Mouse (Mus musculus): Measurements from ENCODE around the gene Lbx1. TPM values are rescaled to one million over a fixed set of nuclear protein-coding genes. Genes with fewer than 3 reads are reported as not detected.

The Lbx1 gene
- total RNA-seq, 2 experiments from 2014 or later = 0.18 TPM; not detected in 1

DNA sequence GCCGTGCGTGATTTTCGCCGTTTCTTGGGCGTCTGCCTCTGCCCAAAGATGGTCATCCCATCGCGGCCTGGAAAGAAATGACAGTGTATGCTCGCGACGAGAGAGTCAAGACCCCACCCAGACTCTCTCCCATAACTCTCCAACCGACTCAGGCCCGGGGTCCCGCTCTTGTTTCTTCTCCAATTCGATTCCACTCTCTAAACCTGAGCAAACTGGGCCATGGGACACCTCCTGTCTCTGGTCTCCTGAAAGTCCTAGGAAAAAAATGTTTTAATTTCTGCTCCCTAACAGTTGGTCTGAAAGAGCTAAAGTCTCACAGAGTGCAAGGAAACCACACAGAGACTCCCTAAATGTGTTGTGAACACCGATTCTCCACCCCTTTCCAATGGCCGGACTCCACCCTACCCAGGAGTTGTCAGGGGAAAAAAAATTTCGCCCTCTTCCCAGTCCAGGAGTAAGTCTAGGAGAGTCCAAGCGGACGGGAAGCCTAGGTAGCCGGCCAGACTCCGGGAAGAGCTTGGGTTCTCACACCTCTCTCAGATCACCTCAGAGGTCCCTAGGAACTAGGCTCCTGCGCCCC is 1.3 kb downstream of the Lbx1 start:
- peak; percentile 7 to 54 for DNase-seq

- DNase-seq = peak in 1 of 2 experiments; percentile 42
Measured at GRCm38 (mm10) chr19:45233496-45234127, 2.0 kb downstream of the Lbx1 start.

DNA sequence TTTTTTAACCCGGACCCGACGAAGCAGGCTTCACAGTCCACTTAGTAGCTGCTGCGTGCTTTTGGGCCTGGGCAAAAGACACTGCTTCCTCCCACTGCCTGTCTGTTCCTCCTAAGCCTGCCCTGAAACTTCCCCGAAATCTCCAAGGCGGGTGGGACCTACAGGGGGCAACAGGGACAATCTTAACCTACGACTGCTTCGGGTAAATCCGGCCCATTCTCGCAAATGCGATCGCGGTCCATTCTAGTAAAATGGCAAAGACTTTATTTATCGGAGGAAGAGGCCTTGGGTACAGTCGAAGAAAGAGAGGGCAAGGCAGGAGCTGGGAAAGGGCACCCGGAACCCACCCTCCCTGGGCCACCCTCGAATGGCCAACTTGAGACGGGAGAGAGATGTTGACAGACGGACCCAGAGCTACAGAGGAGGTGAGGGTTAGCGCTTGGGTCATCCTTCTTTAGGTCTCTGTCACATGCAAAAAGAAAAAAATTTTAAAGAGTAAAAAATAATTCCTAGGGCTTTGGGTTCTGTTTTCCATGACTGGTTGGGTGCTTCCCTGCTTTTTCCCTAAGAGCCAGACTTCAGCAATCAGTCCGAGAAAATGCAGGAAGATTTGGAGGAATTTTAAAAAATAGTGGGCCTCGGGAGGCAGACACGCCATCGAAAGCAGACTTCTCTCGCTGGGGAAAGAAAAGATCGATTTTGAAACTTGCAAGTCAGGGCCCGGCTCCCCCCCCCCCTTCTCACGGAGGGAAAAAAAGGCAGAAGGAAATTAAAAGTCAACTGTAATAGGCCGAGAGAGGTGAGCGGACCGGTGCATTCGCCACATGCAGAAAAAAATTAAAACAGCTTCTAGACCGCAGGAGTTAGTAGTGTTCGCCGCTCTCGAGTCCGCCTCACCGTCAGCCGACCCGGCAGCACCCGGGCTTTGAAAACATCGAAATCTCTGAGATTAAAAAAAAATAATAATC is 2.9 kb downstream of the Lbx1 start:
- DNase-seq = peak; percentile 7 to 44

DNA sequence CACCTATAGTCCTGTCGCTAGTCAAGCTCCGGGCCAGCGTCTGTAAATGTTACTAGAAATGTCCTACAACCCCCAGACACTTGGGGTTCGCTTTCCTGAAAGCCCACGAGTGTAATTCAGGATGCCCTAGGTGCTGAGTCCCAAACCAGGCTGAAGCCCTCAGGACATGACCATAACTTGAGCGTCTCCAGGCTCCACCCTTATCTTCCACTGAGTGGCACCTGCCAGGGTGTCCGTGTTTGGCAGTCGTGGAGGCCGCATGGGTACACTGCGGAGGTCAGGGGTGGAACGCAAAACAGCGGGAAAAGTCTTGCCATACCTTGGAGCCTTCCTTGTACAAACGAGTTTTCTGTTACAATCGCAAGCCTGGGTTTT is 3.6 kb downstream of the Lbx1 start:
- peak in 1 of 2 experiments; percentile 63 for DNase-seq

DNA sequence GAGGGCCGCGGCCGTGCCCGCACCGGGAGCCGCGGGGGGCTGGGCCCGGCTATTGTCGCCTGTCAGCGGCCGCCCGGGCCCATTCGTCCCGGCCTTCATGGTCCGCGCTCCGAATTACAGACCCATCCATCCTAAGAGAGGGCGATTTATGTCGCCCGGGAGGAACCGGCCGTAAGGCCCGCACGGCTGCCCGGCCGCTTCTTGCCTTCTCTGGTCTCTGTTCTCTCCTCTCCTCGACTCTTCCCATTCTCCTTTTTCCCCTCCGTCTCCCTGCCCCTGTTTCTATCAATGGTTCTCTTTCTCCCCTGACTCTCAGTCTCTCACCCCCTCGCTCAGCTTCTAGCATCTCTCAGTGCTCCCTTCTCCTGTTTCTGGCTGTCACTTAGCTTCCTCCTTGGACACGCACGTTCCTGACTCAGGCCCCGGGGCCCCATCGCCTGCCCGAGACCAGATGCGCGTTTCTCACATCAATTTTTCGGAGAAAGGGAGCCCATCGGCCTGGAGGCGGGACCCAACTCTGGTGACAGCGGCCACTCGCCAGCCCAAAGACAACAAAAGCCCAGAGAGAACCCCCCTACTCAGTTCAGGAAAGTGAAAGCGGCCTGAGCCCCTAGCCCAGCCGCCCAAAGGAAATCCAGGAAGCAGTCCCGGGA is 4.1 kb downstream of the Lbx1 start:
- DNase-seq = peak in 1 of 2 experiments; percentile 62

DNA sequence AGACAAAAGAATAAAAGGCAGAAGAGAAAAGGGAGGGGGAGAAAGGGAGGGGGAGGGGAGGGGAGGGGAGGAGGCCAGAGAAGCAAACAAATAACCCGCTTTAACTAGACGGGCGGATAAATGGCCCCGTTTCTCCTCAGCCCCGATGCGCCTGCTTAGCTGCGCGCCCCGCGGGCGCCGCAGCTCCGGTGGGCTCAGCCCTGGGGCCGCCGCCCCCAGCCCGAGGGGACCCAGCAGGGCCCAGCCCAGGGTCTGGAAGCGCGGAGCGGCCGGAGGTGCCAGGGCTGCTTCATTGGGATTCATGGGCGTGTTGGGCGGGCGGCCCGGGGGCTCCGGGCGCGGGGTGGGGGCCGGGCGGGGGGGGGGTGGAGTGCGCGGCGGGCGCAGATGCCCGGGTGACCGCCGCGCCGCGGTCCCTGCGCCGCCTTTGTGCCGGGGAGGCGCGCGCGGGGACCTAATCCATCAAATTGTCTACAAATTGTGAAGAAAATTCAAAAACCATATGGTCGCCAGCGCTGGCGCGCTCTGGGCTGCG is 4.7 kb downstream of the Lbx1 start:
- DNase-seq = no peak

- peak; percentile 20 to 51 for DNase-seq
Measured at GRCm38 (mm10) chr19:45230201-45230611, 5.4 kb downstream of the Lbx1 start.

DNA sequence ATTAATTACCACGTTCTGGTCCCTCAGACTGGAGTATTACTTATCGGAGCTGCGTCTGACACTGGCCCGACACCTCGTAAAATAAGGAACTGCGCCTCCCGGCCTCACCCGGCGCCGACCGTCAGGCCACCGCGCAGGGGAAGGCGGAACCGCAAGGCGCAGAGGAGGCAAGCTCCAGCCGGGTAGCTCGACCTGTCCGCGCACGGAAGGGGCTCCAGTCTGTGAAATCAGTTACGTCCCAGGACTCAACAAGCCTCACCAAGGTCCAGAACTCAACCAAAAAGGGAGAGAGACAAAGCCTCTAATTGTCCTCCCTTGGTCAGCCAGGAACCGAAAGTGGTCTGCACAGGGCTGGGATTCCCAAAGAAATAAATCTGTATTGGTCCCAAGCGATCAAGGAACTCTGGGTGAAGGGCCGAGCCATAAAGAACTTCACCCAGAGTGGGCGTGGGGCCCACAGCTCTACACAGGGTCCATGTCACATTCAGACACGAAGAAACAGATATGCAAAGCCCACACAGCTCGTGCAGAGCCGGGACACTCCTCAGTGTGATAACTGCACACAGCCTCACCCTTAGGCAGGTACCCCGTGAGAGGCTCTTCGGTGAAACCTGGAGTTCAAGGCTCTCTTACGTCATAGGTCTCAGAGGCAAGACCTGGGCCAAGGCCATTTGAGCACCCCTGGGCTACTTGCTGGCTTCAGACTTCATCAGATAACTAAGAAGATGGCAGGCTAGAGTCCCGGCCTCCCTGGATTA is 6.1 kb downstream of the Lbx1 start:
- peak; percentile 37 to 52 for DNase-seq

DNA sequence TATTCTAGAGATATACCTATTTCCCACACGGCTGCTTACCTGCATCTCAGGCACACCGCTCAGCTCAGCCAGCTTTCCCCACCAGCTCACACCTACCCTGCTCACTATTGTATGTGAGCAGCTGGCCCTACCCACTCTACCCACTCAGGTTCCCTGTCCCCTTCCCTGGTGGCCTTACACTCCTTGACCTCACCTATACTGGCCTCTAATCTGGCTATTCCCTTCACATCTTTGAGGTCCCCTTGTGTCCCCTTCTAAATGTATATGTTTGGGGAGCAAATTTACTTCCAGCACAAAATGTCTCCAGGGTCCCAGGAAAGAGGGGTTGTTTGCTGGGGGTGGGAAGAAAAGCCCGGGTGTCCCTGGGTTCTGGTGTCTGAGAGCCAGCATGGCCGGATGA is 6.8 kb downstream of the Lbx1 start:
- peak in 1 of 2 experiments; percentile 14 for DNase-seq

GRCm38 (mm10) chr19:45228097-45228496 is 7.5 kb downstream of the Lbx1 start:
- no peak for DNase-seq

GRCm38 (mm10) chr19:45227671-45228070 is 7.9 kb downstream of the Lbx1 start:
- no peak for DNase-seq

DNA sequence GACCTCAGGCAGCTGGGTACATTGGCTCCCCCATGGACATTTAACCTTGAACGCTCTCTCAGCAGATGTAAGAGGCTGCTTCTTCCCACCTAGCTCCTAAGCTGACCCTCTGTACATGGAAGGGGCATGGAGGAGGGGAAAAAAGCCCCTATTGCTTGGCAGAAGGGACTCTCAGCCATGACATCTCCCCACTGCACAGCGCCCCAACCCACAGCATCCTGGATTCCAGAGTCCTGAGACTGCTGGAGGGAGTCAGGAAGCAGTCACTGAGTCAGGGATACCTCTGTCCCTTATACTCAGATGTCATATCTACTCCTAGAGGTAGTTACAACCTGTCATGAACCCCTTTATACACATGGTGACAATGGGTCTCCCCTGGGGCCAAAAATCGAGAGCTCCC is 8.6 kb downstream of the Lbx1 start:
- DNase-seq = no peak

GRCm38 (mm10) chr19:45226246-45226645 is 9.4 kb downstream of the Lbx1 start:
- no peak for DNase-seq

- no peak for DNase-seq
Measured at GRCm38 (mm10) chr19:45225130-45225529, 10.5 kb downstream of the Lbx1 start.

GRCm38 (mm10) chr19:45224286-45224559 is 11.4 kb downstream of the Lbx1 start:
- DNase-seq = peak in 1 of 2 experiments; percentile 34

GRCm38 (mm10) chr19:45223413-45224285 is 12.0 kb downstream of the Lbx1 start:
- peak; percentile 9 to 38 for DNase-seq

DNA sequence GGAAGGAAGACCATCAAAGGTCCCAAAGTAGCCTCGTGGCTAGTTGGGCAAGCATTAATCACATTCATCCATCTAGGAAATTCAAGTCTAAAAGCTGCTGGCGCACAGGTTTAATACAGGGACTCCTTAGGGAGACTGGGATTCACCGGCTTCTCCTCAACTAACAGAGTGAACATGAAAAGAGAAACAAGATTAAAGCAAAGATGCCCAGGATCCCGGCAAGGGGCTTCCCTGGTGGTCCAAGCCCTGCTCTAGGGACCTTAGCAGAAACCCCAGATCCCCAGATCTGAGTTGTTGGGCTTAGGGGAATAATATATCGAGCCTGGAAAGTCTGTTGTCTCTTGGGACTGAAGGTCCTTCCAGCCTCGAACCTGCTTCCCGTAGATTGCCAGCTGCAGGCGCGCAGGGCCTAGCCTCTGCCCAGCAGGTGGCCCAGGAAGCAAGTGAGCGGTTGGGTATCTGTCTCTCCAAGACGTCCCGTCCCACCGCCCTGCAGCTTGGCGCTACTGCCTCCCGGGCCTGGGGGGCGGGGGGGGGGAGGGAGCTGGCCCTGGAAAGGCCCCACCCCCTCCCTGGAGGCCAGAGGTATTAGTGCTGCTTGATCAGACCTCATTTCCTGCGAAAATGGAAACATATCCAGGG is 13.3 kb downstream of the Lbx1 start:
- DNase-seq = no peak

DNA sequence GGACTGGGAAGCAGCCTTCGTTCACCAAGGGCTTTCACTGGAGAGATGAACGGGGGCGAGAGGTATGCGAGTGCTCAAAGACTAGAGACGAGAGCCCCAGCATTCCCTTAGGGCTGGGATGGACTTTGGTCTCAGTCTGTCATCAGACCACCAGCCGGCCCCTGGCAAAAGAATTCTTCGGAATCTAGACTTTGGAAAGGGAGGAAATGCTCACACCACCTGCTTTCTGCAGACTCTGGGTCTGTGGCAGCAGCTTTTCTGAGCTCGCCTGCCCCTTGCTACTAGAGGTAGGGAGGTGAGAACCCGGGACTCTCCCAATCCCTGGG is 14.2 kb downstream of the Lbx1 start:
- no peak for DNase-seq

DNA sequence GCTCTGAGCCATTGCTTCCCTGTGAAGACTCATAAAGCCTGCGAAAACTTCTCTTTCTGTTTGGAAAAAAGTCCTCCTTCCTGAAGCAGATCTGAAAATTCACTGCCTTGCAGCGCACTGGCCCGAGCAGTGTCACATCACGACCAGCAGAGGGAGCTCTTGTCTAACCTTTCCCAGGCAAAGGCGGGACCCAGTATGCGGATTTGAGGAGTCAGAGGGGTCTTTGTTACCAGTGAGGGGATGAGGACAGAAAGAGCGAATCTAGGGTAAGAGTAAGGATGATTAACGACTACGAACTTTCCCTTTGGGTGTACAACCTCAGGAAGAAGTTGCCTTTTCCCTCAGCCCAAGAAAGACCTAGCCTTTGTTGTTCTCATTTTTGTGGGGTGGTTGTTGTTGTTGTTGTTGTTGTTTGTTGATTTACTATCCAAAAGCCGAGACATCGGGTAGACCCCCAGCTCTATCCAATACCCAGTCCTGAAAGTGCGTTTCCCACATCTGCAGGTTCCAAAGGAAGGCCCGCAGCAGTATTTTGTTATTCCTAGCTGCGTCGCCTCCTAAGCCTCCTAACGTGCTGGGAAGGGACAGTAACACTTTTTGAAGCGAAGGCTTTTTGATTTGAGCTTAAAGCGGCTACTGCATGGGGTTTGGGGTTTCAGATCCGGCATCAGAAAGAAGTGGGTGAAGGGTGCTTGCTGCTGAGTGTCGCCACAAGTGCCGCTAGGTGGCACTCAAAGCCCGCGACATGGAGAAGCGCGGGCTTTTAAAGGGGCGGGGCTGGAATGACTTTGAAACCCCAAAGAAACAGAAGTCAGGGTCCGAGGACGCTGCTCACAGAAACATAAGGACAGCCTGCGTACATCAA is 14.8 kb downstream of the Lbx1 start:
- peak; percentile 75 to 87 for DNase-seq

All from heart, adult 18-20 months (tissue).